Mouse (Mus musculus): ENCODE results near the gene Sash3.
"Not testable (repeated sequence)": the region's sequence is repeated elsewhere in the genome, so short reads cannot be mapped to it uniquely, and the experiment has no call there.

Gene Sash3

GRCm38 (mm10) chrX:48202995-48203394 lies 56.8 kb downstream of the Sash3 start:
- DNase-seq (ENCODE audit: low spot score in 2 of 2) = no peak

DNA sequence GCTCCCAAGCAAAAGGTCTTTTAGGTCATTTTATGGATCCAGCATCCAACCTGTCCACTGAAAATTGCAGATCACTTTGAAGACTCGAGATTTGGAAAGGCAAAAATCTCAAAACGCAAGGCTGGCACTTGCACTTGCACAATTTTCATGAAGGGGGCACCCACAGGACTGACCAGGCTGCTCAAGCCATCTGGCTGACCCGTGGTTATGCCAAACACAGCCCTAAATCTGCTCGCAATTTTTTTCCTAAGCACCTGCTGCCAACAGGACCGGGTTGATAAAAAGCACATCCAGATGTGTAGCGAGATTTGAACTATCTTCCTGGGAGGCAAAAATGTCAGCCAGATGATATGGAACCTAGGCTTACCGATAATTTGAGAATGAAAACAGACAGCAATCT lies 57.5 kb downstream of the Sash3 start:
- no peak for DNase-seq (ENCODE audit: low spot score in 2 of 2)

DNA sequence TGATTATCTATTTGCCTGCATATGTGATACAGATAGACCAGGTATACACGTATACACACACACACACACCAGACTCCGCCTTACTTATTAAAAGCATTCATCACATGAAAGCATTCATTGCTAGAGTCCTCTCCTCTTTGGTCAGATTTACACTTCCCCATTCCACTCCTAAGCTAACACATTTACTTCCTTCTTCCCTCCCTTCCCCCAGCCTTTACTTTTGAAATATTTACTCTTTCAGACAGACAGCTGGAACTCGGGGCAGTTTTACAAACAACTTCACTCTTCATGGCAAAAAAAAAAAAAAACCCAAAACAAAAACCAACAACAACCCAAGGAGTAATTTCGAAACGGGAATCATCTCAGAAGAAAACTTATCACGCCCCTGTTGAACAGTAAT lies 58.2 kb downstream of the Sash3 start:
- DNase-seq (ENCODE audit: low spot score in 2 of 2) = no peak

GRCm38 (mm10) chrX:48207761-48208487 lies 61.7 kb downstream of the Sash3 start:
- peak in 1 of 2 experiments; percentile 17 for DNase-seq (ENCODE audit: low spot score in 2 of 2)

DNA sequence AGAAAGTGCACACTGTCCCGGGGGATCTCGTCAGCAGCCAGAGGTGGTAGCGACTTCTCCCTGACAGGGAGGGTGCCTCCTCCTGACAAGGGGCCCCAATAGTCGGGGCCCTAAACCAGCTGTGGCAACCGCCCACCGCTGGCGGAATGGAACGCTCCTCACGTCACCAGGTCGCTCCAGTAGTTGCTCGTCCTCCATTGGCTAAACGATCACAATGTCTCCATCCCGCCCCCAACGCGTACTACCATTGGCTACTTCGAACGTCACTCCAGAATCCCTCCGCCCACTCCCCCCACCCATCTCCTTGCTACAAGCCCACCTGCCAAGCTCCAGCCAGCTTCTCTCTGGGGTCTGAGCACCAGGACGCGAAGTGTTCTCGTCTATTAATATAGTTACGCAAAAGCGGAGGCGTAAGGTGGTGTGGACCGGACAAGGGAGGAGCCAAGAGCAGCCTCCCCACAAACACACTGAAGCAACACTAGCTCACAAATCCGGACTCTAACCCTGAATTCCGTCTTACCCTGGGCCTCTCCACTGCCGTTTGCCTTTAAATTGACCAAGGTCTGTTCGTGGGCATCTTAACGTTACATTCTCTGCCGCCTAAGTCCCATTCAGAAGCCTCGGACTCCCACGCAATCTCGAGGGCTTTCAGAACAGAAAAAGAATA lies 62.4 kb downstream of the Sash3 start, which contains the start of gene Zdhhc9:
Zdhhc9 (minus strand) TSS at position 360 of the 667 bp plus-strand sequence.
- DNase-seq (ENCODE audit: low spot score in 2 of 2) = peak; percentile 88 to 89

GRCm38 (mm10) chrX:48209746-48210145 lies 63.5 kb downstream of the Sash3 start:
- not testable (repeated sequence) for DNase-seq (ENCODE audit: low spot score in 2 of 2)

Data from frontal cortex, postnatal 36 days (tissue).